Mouse (Mus musculus) kidney, postnatal 0 days (tissue): ENCODE data around the gene Vps37d. TPM values are rescaled to one million over a fixed set of nuclear protein-coding genes. Genes with fewer than 3 reads are reported as not detected.

Experiments
- ATAC-seq: fragments of 200-750 bp; cut with Nextera tagmentation; replicated peaks from 2 replicates; pipeline ENCODE4 v1.8.0; 2017; ENCODE audit warnings: low read depth, moderate number of reproducible peaks, moderate TSS enrichment, moderate library complexity; ENCODE audit not compliant: low FRiP score
- DNase-seq: peaks from one replicate; pipeline ENCODE4 v3.0.0-alpha.2; 2016; ENCODE audit warnings: low spot score
- H3K27ac ChIP-seq: fragments of 300-500 bp; sonication (generic); 2 replicates; pipeline ENCODE4 v1.5.1; 2014; ENCODE audit warnings: mild to moderate bottlenecking
- H3K27me3 ChIP-seq: fragments of 300-500 bp; sonication (generic); 2 replicates; pipeline ENCODE4 v1.6.1; 2014; ENCODE audit warnings: low read length, mixed read lengths; ENCODE audit not compliant: insufficient read depth
- H3K36me3 ChIP-seq: fragments of 300-500 bp; sonication (generic); 2 replicates; pipeline ENCODE4 v1.6.1; 2014; ENCODE audit warnings: low read length, mixed read lengths; ENCODE audit not compliant: insufficient read depth
- H3K4me1 ChIP-seq: fragments of 300-500 bp; sonication (generic); replicated peaks from 2 replicates; pipeline ENCODE4 v1.6.1; 2014; ENCODE audit warnings: antibody characterized with exemption, low read length, mixed read lengths; ENCODE audit not compliant: insufficient read depth
- H3K4me2 ChIP-seq: fragments of 300-500 bp; sonication (generic); 2 replicates; pipeline ENCODE4 v1.6.1; 2014; ENCODE audit warnings: mild to moderate bottlenecking, low read length, moderate library complexity, mixed read lengths
- H3K4me3 ChIP-seq: fragments of 300-500 bp; sonication (generic); replicated peaks from 2 replicates; pipeline ENCODE4 v1.5.1; 2014; ENCODE audit warnings: low read depth, low read length
- H3K9ac ChIP-seq: fragments of 300-500 bp; sonication (generic); 2 replicates; pipeline ENCODE4 v1.6.1; 2014; ENCODE audit warnings: low read depth, low read length
- H3K9me3 ChIP-seq: fragments of 300-500 bp; sonication (generic); replicated peaks from 2 replicates; pipeline ENCODE4 v1.6.1; 2016; ENCODE audit warnings: low read length, inconsistent platforms, mixed read lengths
- CTCF ChIP-seq: IDR thresholded peaks from 2 replicates; pipeline ENCODE4 v1.5.1; 2016; ENCODE audit warnings: antibody characterized with exemption, low read depth, mild to moderate bottlenecking, moderate library complexity
- WGBS: fragments of 180-500 bp; shearing (Covaris S2); extraction: QIAGEN DNeasy Blood & Tissue Kit; methylation state at CpG from one replicate; pipeline ENCODE4 v1.1.7; 2014; 5-methylcytosine and 5-hydroxymethylcytosine counted together
- polyA plus RNA-seq: library from polyadenylated mRNA; unstranded; fragments of >200 nt; fragmentation: Nextera tagmentation; extraction: Ambion mirVana; gene quantifications from 2 replicates; pipeline ENCODE4 v1.2.1, GENCODE M21; 2015

Vps37d gene
- polyA plus RNA-seq, 1 experiment from 2014 or later = 12.5 TPM

DNA sequence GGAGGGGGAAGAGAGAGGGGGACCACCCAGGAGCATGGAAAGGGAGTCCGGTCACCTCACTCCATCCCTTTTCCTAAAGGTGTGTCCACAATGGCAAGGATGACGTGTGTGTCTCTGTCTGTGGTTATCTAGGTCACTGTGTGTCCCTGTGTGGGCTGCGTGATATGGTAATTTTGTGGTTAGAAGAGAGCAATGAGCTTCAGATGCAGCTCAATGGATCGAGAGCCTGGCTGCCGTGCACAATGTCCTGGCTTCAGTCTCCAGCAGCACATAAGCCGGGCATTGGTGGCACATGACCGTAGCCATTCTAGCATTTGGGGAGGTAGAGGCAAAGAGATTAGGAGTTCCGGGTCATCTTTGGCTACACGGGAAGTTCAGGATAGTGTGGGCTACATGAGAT, 38.5 kb downstream of the Vps37d start:
- H3K4me2 ChIP-seq = no peak overlapping the region
- no peak for DNase-seq
- WGBS = 87% methylated on average over 9 of the region's 9 CpGs

GRCm38 (mm10) chr5:135037946-135038345, 40.1 kb downstream of the Vps37d start:
- 90% methylated on average over 3 of the region's 3 CpGs for WGBS
- DNase-seq (no peak), ATAC-seq (no peak)
- Histone ChIP-seq H3K36me3 (0 out of 2 replicates have a peak, but pooled peaks cover 7% of the 10 kb centered on the region), H3K9ac (no peak overlapping the region), H3K4me3 (no peak overlapping the region), H3K9me3 (no peaks in the 10 kb centered on the region), H3K4me1 (no peaks in the 10 kb centered on the region), H3K27me3 (no peaks in the 10 kb centered on the region), H3K27ac (no peak overlapping the region), H3K4me2 (no peak overlapping the region)
- TF ChIP-seq CTCF = no peak

More for the DNA sequence above, 38.5 kb downstream of the Vps37d start:
- Histone ChIP-seq H3K27ac (no peak overlapping the region), H3K27me3 (no peaks in the 10 kb centered on the region), H3K4me1 (no peaks in the 10 kb centered on the region), H3K36me3 (0 out of 2 replicates have a peak, but pooled peaks cover 7% of the 10 kb centered on the region), H3K9ac (no peak overlapping the region), H3K9me3 (no peaks in the 10 kb centered on the region), H3K4me3 (no peak overlapping the region)
- no peak for TF ChIP-seq CTCF
- no peak for ATAC-seq

DNA sequence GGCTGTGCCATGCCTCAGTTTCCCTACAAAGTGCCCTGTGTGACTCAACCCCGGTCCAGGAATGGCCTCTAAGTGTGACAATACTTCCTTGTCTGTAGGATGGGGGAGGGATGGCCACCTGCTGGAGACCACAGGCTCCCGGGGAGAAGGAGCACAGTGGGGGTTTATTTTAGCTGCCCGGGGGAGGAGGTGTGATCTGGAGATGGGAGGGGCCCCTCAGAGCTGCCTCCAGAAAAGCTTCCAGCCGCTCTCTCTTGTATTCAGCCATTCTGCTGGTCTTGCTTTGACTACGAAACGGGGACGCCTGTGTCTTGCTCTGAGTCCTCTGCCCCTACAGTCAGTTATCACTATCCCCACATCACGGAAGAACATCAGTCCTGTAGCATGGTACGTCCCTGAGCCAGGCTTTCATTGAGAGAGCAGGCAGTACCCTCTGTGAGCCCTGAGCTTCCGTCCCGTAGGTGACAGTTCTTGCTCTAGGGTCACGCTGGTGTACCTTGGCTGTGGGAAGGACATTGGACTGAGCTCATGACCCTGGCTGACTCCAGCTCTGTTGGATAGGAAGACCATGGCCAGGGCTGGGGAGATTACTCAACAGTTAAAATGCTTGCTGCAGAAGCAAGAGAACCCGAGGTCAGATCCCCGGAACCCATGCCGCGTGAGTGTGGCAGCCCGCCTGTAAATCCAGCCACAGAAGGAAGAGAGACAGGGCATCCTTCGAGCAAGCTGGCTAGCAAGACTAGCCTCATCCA, 42.3 kb downstream of the Vps37d start:
- Histone ChIP-seq H3K27me3 (no peaks in the 10 kb centered on the region), H3K27ac (no peak overlapping the region), H3K36me3 (0 out of 2 replicates have a peak, but pooled peaks cover 7% of the 10 kb centered on the region), H3K9me3 (no peaks in the 10 kb centered on the region), H3K4me3 (no peak overlapping the region), H3K4me1 (no peaks in the 10 kb centered on the region), H3K9ac (no peak overlapping the region), H3K4me2 (no peak overlapping the region)
- TF ChIP-seq CTCF = no peak
- 66% methylated on average over 18 of the region's 18 CpGs for WGBS
- DNase-seq (no peak), ATAC-seq (no peak)

DNA sequence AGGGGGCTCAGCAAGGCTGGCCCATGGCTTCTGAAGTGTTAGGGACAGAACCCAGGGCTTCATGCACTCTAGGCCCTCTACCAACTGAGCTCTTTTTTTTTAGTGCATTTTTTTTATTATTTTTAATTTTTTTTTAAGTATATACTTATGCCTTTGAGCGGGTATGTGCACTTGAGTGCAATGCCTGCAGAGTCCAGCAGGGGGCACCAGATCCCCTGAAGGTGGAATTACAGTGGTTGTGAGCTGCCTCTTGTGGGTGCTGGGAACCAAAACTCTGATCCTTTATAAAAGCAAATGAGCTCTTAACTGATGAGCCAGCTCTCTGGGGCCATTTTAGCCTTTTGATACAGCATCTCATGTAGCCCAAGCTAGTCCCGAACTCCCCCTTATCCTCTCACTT, 43.5 kb downstream of the Vps37d start:
- peak; percentile 39 for TF ChIP-seq CTCF
- ATAC-seq = no peak
- H3K27ac ChIP-seq = no peak overlapping the region

DNA sequence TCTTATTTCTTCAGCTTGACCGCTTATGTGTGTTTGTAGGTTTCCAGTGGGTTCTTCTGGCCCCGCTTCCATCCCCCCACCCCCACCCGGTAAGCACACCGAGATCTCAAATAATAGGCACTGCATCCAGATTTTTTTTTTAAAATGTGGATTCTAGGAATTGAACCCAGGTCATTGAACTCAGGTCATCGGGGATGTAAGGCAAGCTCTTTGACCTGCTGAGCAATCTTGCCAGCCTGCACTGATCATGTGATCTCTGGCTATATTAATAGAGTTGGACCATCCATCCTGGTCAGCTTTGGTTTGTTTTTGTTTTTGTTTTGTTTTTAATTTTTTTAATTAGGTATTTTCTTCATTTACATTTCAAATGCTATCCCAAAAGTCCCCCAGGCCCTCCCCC, 45.5 kb downstream of the Vps37d start:
- Histone ChIP-seq H3K4me2 (no peak overlapping the region), H3K27me3 (no peaks in the 10 kb centered on the region), H3K4me3 (no peak overlapping the region), H3K27ac (no peak overlapping the region), H3K4me1 (peaks cover 9% of the 10 kb centered on the region), H3K36me3 (no peaks in the 10 kb centered on the region), H3K9ac (no peak overlapping the region), H3K9me3 (no peaks in the 10 kb centered on the region)
- TF ChIP-seq CTCF = no peak
- no peak for DNase-seq
- no peak for ATAC-seq
- 82% methylated on average over 5 of the region's 5 CpGs for WGBS

More for the DNA sequence above, 43.5 kb downstream of the Vps37d start:
- no peaks in the 10 kb centered on the region for H3K27me3 ChIP-seq
- 100% methylated on average over 2 of the region's 2 CpGs for WGBS
- H3K36me3 ChIP-seq = 0 out of 2 replicates have a peak, but pooled peaks cover 7% of the 10 kb centered on the region
- no peak overlapping the region for H3K9ac ChIP-seq
- DNase-seq = no peak
- H3K9me3 ChIP-seq = no peaks in the 10 kb centered on the region
- no peak overlapping the region for H3K4me3 ChIP-seq
- H3K4me1 ChIP-seq = no peaks in the 10 kb centered on the region
- no peak overlapping the region for H3K4me2 ChIP-seq

DNA sequence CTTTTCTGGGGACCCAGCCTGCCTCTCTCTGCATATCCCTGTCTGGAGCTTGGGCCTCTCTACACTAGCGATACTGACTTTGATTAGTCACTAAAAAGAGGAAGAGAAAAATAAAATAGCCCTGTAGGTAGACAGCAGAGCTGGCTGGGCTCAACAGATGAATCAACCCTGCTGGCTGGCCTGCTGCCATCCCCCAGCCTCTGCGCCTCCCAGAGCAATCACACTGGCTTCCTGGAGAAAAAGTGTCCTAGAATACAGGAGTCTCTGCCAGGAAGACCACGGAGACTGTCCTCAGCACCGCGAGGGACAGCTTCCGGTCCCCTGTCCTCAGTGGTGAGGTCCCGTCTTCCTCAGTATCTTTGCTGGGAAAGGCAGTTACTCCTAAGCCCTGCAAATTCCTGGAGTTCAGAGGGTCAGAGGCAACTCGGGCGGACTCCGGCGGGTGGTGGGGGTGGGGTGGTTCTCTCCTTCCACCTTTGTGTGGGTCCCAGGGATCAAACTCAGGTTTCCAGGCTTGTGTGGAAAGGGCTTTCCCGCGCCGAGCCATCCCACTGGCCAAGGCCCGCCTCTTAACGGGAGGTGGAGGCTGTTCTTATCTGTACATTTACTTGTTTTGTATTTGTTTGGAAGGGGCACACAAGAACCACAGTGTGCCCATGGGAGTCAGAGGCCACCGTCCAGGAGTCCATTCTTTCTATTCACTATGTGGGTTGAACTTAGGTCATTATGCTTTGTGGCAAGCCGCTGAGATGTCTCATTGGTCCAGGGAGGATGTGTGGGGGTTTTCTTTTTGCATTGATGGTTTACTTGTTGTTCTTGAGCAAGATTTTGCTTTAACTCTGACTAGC, 48.8 kb downstream of the Vps37d start:
- no peak overlapping the region for H3K4me3 ChIP-seq
- WGBS = 34% methylated on average over 18 of the region's 18 CpGs
- H3K27ac ChIP-seq = no peak overlapping the region
- H3K4me2 ChIP-seq = peak overlapping the region; percentile 38
- ATAC-seq = no peak
- H3K36me3 ChIP-seq = no peaks in the 10 kb centered on the region
- H3K4me1 ChIP-seq = peaks cover 26% of the 10 kb centered on the region
- H3K9ac ChIP-seq = no peak overlapping the region
- no peaks in the 10 kb centered on the region for H3K9me3 ChIP-seq
- peak; percentile 63 for DNase-seq
- no peaks in the 10 kb centered on the region for H3K27me3 ChIP-seq
- no peak for TF ChIP-seq CTCF
